Mouse (Mus musculus) frontal cortex, postnatal 10 days (tissue): Measurements from ENCODE around the gene Smarcb1.

Source experiments
- DNase-seq, 2 experiments: peaks; one replicate each; pipeline ENCODE4 v3.0.0; 2022; ENCODE audit warnings: low spot score in 2 of 2, mixed read lengths in 1 of 2

Gene Smarcb1

GRCm38 (mm10) chr10:75934991-75935390 lies 13.6 kb upstream of the Smarcb1 start:
- DNase-seq, result no peak

GRCm38 (mm10) chr10:75932891-75933290 lies 11.5 kb upstream of the Smarcb1 start, which contains the start of gene Chchd10:
TSS of gene Chchd10 (plus strand) at chr10:75933130.
- DNase-seq, result no peak

GRCm38 (mm10) chr10:75932081-75932678 lies 10.8 kb upstream of the Smarcb1 start:
- no peak for DNase-seq

- no peak for DNase-seq
These were observed 9.9 kb upstream of the Smarcb1 start for GRCm38 (mm10) chr10:75931311-75931710.

- DNase-seq, result no peak
These were observed 8.9 kb upstream of the Smarcb1 start for GRCm38 (mm10) chr10:75930304-75930703.

- DNase-seq, result no peak
These were observed 5.0 kb upstream of the Smarcb1 start for GRCm38 (mm10) chr10:75926396-75926795.

GRCm38 (mm10) chr10:75924324-75924723 lies 2.9 kb upstream of the Smarcb1 start:
- DNase-seq, result no peak

GRCm38 (mm10) chr10:75921726-75922560 lies 526 bp upstream of the Smarcb1 start:
- DNase-seq, result peak in 1 of 2 experiments; percentile 29

GRCm38 (mm10) chr10:75919026-75919425 lies 2.4 kb downstream of the Smarcb1 start:
- no peak for DNase-seq

- no peak for DNase-seq
These were observed 4.6 kb downstream of the Smarcb1 start for GRCm38 (mm10) chr10:75916840-75917239.

- DNase-seq, result no peak
These were observed 5.9 kb downstream of the Smarcb1 start for GRCm38 (mm10) chr10:75915557-75915956.

GRCm38 (mm10) chr10:75913013-75913589 lies 8.3 kb downstream of the Smarcb1 start:
- no peak for DNase-seq

GRCm38 (mm10) chr10:75910698-75911097 lies 10.7 kb downstream of the Smarcb1 start:
- DNase-seq, result no peak

- DNase-seq, result no peak
These were observed 14.5 kb downstream of the Smarcb1 start for GRCm38 (mm10) chr10:75906882-75907281.

- no peak for DNase-seq
These were observed 17.0 kb downstream of the Smarcb1 start for GRCm38 (mm10) chr10:75904391-75904790.

- no peak for DNase-seq
These were observed 22.6 kb downstream of the Smarcb1 start for GRCm38 (mm10) chr10:75898846-75899245.

- no peak for DNase-seq
These were observed 23.3 kb downstream of the Smarcb1 start for GRCm38 (mm10) chr10:75898039-75898564.

GRCm38 (mm10) chr10:75897373-75897772 lies 24.0 kb downstream of the Smarcb1 start:
- peak in 1 of 2 experiments; percentile 58 for DNase-seq

- no peak for DNase-seq
These were observed 25.2 kb downstream of the Smarcb1 start for GRCm38 (mm10) chr10:75896208-75896607.

- DNase-seq, result no peak
These were observed 25.7 kb downstream of the Smarcb1 start for GRCm38 (mm10) chr10:75895730-75896129.

- DNase-seq, result no peak
These were observed 26.8 kb downstream of the Smarcb1 start for GRCm38 (mm10) chr10:75894601-75895000.

- peak; percentile 93 to 98 for DNase-seq
These were observed 28.2 kb downstream of the Smarcb1 start, which contains the start of gene Derl3 for GRCm38 (mm10) chr10:75893089-75893750. TSS of gene Derl3 (plus strand) at chr10:75893413.
